Mouse (Mus musculus): ENCODE measurements at regions not wholly inside any gene's neighbourhood (a gene's known extent, or its start where the extent isn't known, plus 50 kb on each side); places are given as distances from the start of the nearest gene placed in this dataset.

GRCm38 (mm10) chr4:54071951-54072350 is 246.1 kb downstream of the Tmem38b start:
- ATAC-seq (ENCODE audit: low FRiP score, low read depth) = no peak
- H3K9me3 ChIP-seq = peaks cover 11% of the 10 kb centered on the region
- H3K4me1 ChIP-seq = peaks cover 10% of the 10 kb centered on the region; the same call in 1 of the 2 replicates
- no peaks in the 10 kb centered on the region; the same call in 1 of the 2 replicates for H3K36me3 ChIP-seq
- WGBS = 42% methylated on average over 4 of the region's 4 CpGs
- H3K4me3 ChIP-seq = no peak overlapping the region
- H3K9ac ChIP-seq = no peak overlapping the region
- H3K4me2 ChIP-seq (replicated peaks) = no peak overlapping the region
- H3K27ac ChIP-seq = no peak overlapping the region
- no peaks in the 10 kb centered on the region for H3K27me3 ChIP-seq

- Histone ChIP-seq H3K9ac (no peak overlapping the region), H3K4me2 (replicated peaks) (no peak overlapping the region), H3K4me3 (no peak overlapping the region), H3K27me3 (no peaks in the 10 kb centered on the region), H3K9me3 (peaks cover 11% of the 10 kb centered on the region), H3K36me3 (no peaks in the 10 kb centered on the region; the same call in 1 of the 2 replicates), H3K4me1 (peaks cover 10% of the 10 kb centered on the region; the same call in 1 of the 2 replicates), H3K27ac (no peak overlapping the region)
- 70% methylated on average over 3 of the region's 3 CpGs for WGBS
- no peak for ATAC-seq (ENCODE audit: low FRiP score, low read depth)
These were observed 246.6 kb downstream of the Tmem38b start for GRCm38 (mm10) chr4:54072482-54072881.

GRCm38 (mm10) chr4:54072932-54073331 is 247.1 kb downstream of the Tmem38b start:
- Histone ChIP-seq H3K36me3 (no peaks in the 10 kb centered on the region; the same call in 1 of the 2 replicates), H3K4me3 (no peak overlapping the region), H3K4me2 (replicated peaks) (no peak overlapping the region), H3K27ac (no peak overlapping the region), H3K4me1 (peaks cover 10% of the 10 kb centered on the region; the same call in 1 of the 2 replicates), H3K9me3 (peaks cover 11% of the 10 kb centered on the region), H3K27me3 (no peaks in the 10 kb centered on the region), H3K9ac (no peak overlapping the region)
- no peak for ATAC-seq (ENCODE audit: low FRiP score, low read depth)
- 42% methylated on average over 10 of the region's 10 CpGs for WGBS

- Histone ChIP-seq H3K27me3 (no peaks in the 10 kb centered on the region), H3K27ac (no peak overlapping the region), H3K4me3 (no peak overlapping the region), H3K4me2 (replicated peaks) (no peak overlapping the region), H3K36me3 (no peaks in the 10 kb centered on the region; the same call in 1 of the 2 replicates), H3K9me3 (peaks cover 11% of the 10 kb centered on the region), H3K9ac (no peak overlapping the region), H3K4me1 (peaks cover 10% of the 10 kb centered on the region; the same call in 1 of the 2 replicates)
- 80% methylated on average over 7 of the region's 7 CpGs for WGBS
- no peak for ATAC-seq (ENCODE audit: low FRiP score, low read depth)
These were observed 247.6 kb downstream of the Tmem38b start for GRCm38 (mm10) chr4:54073483-54073882.

GRCm38 (mm10) chr4:54074226-54074625 is 248.4 kb downstream of the Tmem38b start:
- no peak overlapping the region for H3K9ac ChIP-seq
- H3K27me3 ChIP-seq = no peaks in the 10 kb centered on the region
- H3K36me3 ChIP-seq = no peaks in the 10 kb centered on the region; the same call in 1 of the 2 replicates
- no peak for ATAC-seq (ENCODE audit: low FRiP score, low read depth)
- H3K27ac ChIP-seq = no peak overlapping the region
- no peak overlapping the region for H3K4me2 ChIP-seq (replicated peaks)
- 43% methylated on average over 5 of the region's 5 CpGs for WGBS
- H3K4me3 ChIP-seq = no peak overlapping the region
- peaks cover 10% of the 10 kb centered on the region; the same call in 1 of the 2 replicates for H3K4me1 ChIP-seq
- peaks cover 11% of the 10 kb centered on the region for H3K9me3 ChIP-seq

GRCm38 (mm10) chr4:54080526-54080925 is 254.7 kb downstream of the Tmem38b start:
- Histone ChIP-seq H3K27me3 (no peaks in the 10 kb centered on the region), H3K4me1 (no peaks in the 10 kb centered on the region), H3K36me3 (no peaks in the 10 kb centered on the region), H3K27ac (no peak overlapping the region), H3K4me2 (replicated peaks) (no peak overlapping the region), H3K9me3 (no peaks in the 10 kb centered on the region), H3K4me3 (no peak overlapping the region), H3K9ac (no peak overlapping the region)
- no peak for ATAC-seq (ENCODE audit: low FRiP score, low read depth)
- WGBS = 71% methylated on average over 9 of the region's 9 CpGs

- Histone ChIP-seq H3K4me3 (no peak overlapping the region), H3K27ac (no peak overlapping the region), H3K9me3 (no peaks in the 10 kb centered on the region), H3K9ac (no peak overlapping the region), H3K4me1 (no peaks in the 10 kb centered on the region), H3K27me3 (no peaks in the 10 kb centered on the region), H3K36me3 (no peaks in the 10 kb centered on the region), H3K4me2 (replicated peaks) (no peak overlapping the region)
- WGBS = 88% methylated on average over 5 of the region's 5 CpGs
- no peak for ATAC-seq (ENCODE audit: low FRiP score, low read depth)
These were observed 255.6 kb downstream of the Tmem38b start for GRCm38 (mm10) chr4:54081411-54081810.

- H3K9me3 ChIP-seq = no peaks in the 10 kb centered on the region
- no peak overlapping the region for H3K9ac ChIP-seq
- 87% methylated on average over 6 of the region's 6 CpGs for WGBS
- no peak overlapping the region for H3K4me3 ChIP-seq
- H3K4me1 ChIP-seq = no peaks in the 10 kb centered on the region
- H3K27ac ChIP-seq = no peak overlapping the region
- no peak overlapping the region for H3K4me2 ChIP-seq (replicated peaks)
- no peak for ATAC-seq (ENCODE audit: low FRiP score, low read depth)
- H3K27me3 ChIP-seq = no peaks in the 10 kb centered on the region
- H3K36me3 ChIP-seq = no peaks in the 10 kb centered on the region
These were observed 258.9 kb downstream of the Tmem38b start for GRCm38 (mm10) chr4:54084747-54085146.

GRCm38 (mm10) chr4:54094285-54094997 is 268.6 kb downstream of the Tmem38b start:
- Histone ChIP-seq H3K9ac (no peak overlapping the region), H3K9me3 (no peaks in the 10 kb centered on the region), H3K27ac (peak overlapping the region; percentile 34; the same call in 1 of the 2 replicates), H3K4me2 (replicated peaks) (no peak overlapping the region), H3K4me1 (peaks cover 15% of the 10 kb centered on the region), H3K4me3 (no peak overlapping the region), H3K27me3 (no peaks in the 10 kb centered on the region), H3K36me3 (no peaks in the 10 kb centered on the region)
- ATAC-seq (ENCODE audit: low FRiP score, low read depth) = no peak
- 69% methylated on average over 7 of the region's 7 CpGs for WGBS

- no peaks in the 10 kb centered on the region for H3K27me3 ChIP-seq
- 24% methylated on average over 4 of the region's 4 CpGs for WGBS
- peak overlapping the region; percentile 34; the same call in 1 of the 2 replicates for H3K27ac ChIP-seq
- peaks cover 15% of the 10 kb centered on the region for H3K4me1 ChIP-seq
- no peak; the same call in 1 of the 2 replicates for ATAC-seq (ENCODE audit: low FRiP score, low read depth)
- H3K36me3 ChIP-seq = no peaks in the 10 kb centered on the region
- H3K9ac ChIP-seq = no peak overlapping the region
- no peak overlapping the region for H3K4me2 ChIP-seq (replicated peaks)
- no peak overlapping the region for H3K4me3 ChIP-seq
- H3K9me3 ChIP-seq = no peaks in the 10 kb centered on the region
These were observed 269.5 kb downstream of the Tmem38b start for GRCm38 (mm10) chr4:54095200-54095930.

- Histone ChIP-seq H3K4me1 (peaks cover 15% of the 10 kb centered on the region), H3K9me3 (no peaks in the 10 kb centered on the region), H3K4me3 (no peak overlapping the region), H3K27me3 (no peaks in the 10 kb centered on the region), H3K27ac (no peak overlapping the region), H3K36me3 (no peaks in the 10 kb centered on the region), H3K9ac (no peak overlapping the region), H3K4me2 (replicated peaks) (no peak overlapping the region)
- no peak for ATAC-seq (ENCODE audit: low FRiP score, low read depth)
- 80% methylated on average over 2 of the region's 2 CpGs for WGBS
These were observed 271.7 kb downstream of the Tmem38b start for GRCm38 (mm10) chr4:54097543-54097942.

GRCm38 (mm10) chr4:54100282-54100681 is 274.4 kb downstream of the Tmem38b start:
- peaks cover 6% of the 10 kb centered on the region for H3K4me1 ChIP-seq
- no peaks in the 10 kb centered on the region for H3K9me3 ChIP-seq
- H3K4me3 ChIP-seq = no peak overlapping the region
- no peaks in the 10 kb centered on the region for H3K36me3 ChIP-seq
- ATAC-seq (ENCODE audit: low FRiP score, low read depth) = no peak
- H3K27me3 ChIP-seq = no peaks in the 10 kb centered on the region
- no peak overlapping the region for H3K27ac ChIP-seq
- no peak overlapping the region for H3K4me2 ChIP-seq (replicated peaks)
- no peak overlapping the region for H3K9ac ChIP-seq
